Mouse (Mus musculus) liver, adult 2 months (tissue): ENCODE results near the gene Ing5.
"Not testable (repeated sequence)": the region's sequence is repeated elsewhere in the genome, so short reads cannot be mapped to it uniquely, and the experiment has no call there.

ENCODE experiments used
- CTCF ChIP-seq: fragments of 200-500 bp; IDR thresholded peaks from 2 replicates; pipeline ENCODE4 v1.5.1; 2011; ENCODE audit warnings: low read depth, low read length, control low read depth
- POLR2A ChIP-seq: fragments of 200-500 bp; IDR thresholded peaks from 2 replicates; pipeline ENCODE4 v1.6.1; 2011; ENCODE audit warnings: low read length, control low read depth; ENCODE audit not compliant: insufficient read depth; ENCODE audit errors: extremely low read depth

DNA sequence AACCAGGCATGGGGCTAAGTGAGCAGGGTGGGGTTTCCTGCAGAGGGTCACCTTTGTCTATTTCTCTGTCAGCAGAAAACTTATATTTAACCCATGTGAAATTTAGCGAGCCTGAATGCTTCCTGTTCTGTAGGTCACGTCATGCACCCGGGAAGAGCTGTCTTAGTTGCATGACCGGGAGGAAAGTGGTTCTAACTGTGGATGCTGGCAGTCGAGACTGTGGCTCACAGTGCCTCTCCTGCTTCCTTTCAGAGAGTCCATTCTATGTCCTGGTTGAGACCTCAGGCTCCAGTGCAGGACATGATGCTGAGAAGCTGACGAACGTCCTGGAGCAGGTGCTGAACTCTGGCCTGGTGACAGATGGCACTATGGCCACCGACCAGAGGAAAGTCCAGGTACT, 34.8 kb downstream of the Ing5 start:
- not testable (repeated sequence) for TF ChIP-seq POLR2A, CTCF
